Mouse (Mus musculus) granulocyte monocyte progenitor cell, adult 5-6 weeks (primary cell): ENCODE results near the gene Emp1. TPM values are rescaled to one million over a fixed set of nuclear protein-coding genes. Genes with fewer than 3 reads are reported as not detected.

ENCODE experiments used
- ATAC-seq: replicated peaks from 2 replicates; pipeline ENCODE4 v1.8.0; 2016; ENCODE audit warnings: mild to moderate bottlenecking, moderate TSS enrichment, inconsistent platforms; ENCODE audit not compliant: poor library complexity, severe bottlenecking
- total RNA-seq, 2 experiments: library from RNA; stranded (forward) in 1 of 2; stranded (reverse) in 1 of 2; fragments of 200-712, 200-1000 nt in 1 of 2; fragments of >200 nt in 1 of 2; fragmentation: Nextera tagmentation in 1 of 2; gene quantifications; 2 replicates each; pipeline ENCODE4 v1.2.3; 2014 to 2017

Emp1 gene
- total RNA-seq (2014; fragmentation: Nextera tagmentation) (not detected in 2 replicates), total RNA-seq (2017) (not detected in 2 replicates)

GRCm38 (mm10) chr6:135362459-135363159, at the start of gene Emp1:
TSS of gene Emp1 (plus strand) at chr6:135362545.
- ATAC-seq: peak; percentile 36

GRCm38 (mm10) chr6:135313981-135314380, 48.4 kb upstream of the Emp1 start:
- ATAC-seq: no peak

DNA sequence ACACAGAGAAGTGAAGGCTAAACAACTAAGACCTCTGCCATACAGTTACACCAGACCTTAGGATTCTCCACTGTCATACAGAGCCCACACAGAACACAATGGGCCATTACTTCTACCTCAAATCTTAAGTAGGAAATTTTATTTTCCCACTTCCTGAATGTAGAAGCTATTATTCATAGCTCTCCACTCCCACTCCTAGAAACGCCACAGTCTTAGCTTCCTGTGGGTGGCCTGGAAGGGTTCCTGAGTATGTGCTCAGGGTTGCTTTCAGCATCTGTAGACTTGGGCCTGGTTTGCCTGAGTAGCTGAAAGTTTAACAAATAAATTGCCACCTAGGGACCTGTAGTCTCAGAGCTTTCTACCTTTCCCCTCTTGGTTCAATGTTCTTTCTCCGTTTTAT, 46.2 kb upstream of the Emp1 start:
- no peak for ATAC-seq

- ATAC-seq: no peak
Measured at GRCm38 (mm10) chr6:135319431-135319933, 42.9 kb upstream of the Emp1 start.

DNA sequence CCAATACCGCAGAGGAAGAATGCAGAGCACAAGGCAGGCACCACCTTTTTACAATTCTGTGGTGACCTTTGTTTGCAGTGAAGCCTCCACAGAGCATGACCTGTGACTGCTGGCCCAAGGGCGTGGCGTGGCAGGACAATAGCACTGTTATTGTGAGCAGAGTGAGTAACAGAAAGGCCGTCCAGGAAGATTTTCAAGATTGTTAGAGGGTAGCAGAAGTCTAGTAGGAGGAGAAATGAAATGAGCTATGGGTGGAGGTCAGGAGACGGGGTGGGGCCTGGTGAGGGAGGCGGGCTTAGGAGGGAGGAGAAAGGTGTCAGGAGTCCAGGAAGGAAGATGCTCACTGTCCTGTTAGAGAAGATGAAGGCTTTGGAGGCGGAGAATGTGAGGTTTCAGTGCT, 39.6 kb upstream of the Emp1 start:
- no peak for ATAC-seq

DNA sequence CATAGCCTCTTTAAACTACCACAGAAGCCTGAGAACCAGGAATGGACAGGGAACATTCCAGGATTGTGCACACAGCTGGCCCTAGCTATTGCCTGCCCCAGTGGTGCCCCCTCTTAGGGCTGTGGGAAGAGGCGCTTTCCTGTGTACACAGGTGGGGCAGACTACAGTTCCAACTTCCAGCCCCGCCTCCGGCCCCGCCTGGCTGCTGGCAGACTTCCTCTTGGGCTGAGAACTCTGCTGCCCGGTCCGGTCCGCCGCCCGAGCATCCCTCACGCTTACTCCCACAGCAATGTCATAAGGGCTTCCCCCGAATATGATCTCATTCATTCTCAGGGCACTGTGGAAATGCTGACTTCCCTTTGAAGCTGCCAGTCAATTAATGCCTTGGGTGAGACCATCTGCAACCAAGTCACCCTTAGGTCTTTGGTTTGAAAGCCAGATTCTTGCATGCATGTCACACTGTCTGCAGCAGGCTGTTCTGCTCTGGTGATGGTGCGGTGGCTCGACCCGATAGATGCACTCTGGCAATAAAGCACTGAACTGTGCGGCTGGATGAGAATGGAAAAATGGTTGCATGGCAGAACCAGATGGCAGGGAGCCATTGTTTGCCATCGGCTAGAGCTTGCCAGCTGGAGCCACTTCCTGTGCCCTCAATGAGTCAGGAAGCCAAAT, 38.9 kb upstream of the Emp1 start:
- peak; percentile 78 for ATAC-seq

DNA sequence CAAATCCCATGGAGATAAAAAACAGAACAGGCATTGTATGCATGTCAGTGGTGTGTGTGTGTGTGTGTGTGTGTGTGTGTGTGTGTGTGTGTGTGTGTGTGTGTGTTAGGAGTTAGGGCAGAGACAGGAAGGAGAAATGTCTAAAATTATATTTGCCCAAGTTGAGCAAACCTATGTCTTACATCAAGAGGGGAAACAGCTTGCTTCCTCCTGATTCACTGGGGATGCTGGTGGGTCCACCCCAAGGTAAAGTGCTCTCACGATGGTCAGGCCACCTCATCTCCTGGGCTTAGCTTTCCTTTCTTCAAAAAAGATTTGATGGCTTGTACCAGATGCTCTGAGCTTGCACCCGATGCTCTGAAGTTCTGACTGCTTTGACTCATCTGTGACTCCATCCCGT, 38.2 kb upstream of the Emp1 start:
- ATAC-seq: peak; percentile 60

GRCm38 (mm10) chr6:135324686-135325300, 37.6 kb upstream of the Emp1 start:
- ATAC-seq: peak; percentile 30

DNA sequence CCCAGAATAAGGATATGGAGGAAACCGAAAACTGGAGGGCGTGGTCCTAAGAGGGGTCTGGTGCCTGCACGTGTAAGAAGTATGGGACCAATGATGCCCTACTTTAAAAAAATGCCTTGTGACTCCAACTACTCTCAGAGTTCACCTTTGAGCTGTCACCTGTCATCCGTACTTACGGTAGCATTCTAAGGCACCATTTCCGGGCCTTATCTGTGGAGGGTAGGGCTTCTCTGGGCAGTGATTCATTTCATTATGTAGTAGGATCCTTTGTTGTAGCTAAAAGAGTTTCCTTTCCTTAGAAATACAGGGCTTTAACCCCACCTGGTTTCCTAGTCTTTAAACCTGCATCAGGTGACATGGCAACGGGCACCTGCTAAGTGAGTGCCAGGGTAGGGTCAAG, 35.5 kb upstream of the Emp1 start:
- ATAC-seq: no peak

GRCm38 (mm10) chr6:135331916-135332315, 30.4 kb upstream of the Emp1 start:
- no peak for ATAC-seq

GRCm38 (mm10) chr6:135332737-135333281, 29.5 kb upstream of the Emp1 start:
- no peak for ATAC-seq

- ATAC-seq: no peak
Measured at GRCm38 (mm10) chr6:135333994-135334651, 28.2 kb upstream of the Emp1 start.

- no peak for ATAC-seq
Measured at GRCm38 (mm10) chr6:135336376-135336775, 26.0 kb upstream of the Emp1 start.

- ATAC-seq: no peak
Measured at GRCm38 (mm10) chr6:135340355-135341075, 21.8 kb upstream of the Emp1 start.

DNA sequence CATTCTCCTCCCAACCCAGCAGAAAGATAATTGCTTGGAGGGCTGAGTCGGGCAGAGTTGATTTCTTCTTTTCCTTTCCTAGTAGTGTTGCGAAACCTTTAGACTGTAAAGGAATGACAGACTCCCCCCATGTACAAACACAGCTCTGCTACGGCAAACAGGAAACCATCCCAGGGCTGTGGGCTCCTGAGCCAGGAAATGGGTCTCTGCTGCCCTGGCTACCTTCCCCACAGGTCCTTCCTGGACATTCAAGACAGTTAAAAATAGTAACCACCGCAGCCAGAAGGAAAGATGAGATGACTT, 21.3 kb upstream of the Emp1 start:
- peak; percentile 81 for ATAC-seq

DNA sequence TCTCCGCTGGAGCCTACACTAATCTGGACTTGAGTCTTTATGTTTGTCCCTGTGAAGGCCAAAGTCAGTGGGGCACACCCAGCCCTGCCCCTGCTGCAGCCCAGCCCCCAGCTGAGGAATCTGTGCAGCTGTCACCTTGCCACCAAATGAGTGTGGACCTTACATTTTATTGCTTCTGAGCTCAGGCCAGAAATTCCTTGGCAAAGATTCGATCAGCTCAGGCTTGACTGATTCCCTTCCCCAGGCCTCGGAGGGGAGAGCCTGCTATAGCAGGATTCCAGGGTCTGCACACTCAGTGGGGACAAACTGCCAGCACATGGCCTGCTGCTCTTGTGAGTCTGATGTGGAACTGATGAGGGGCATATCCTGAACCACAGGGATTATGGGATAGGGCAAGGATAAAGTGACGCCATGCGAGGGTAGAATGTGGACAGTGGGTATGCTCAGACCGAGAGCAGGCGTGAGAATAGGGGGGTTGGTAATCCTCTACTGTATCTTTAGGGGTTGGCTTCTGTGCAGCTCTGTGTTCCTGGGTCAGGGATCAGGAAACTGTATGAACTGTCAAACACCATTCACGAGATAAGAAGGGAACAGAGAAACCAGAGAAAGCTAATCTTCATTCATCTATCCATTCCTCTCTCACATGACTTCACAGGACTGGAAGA, 10.6 kb upstream of the Emp1 start:
- ATAC-seq: no peak

DNA sequence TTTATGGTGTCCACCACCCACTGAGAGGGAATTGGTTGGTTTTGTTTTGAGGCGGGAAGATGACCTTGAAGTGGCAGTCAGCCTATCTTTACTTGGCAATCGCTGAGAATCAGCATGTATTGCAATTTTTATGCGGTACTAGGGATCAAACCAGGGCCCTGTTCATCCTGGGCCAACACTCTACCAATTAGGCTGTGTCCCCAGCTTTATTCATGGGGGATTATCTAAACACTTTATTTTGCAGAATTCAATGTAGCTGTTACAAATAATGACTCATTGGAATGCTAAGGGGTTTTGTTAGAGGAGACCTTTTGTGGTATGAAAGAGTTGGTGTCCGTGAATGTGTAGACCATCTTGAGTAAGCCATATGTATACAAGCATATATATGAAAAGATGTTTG, 9.8 kb upstream of the Emp1 start:
- ATAC-seq: no peak

- ATAC-seq: no peak
Measured at GRCm38 (mm10) chr6:135354953-135355352, 7.4 kb upstream of the Emp1 start.

GRCm38 (mm10) chr6:135360331-135360730, 2.0 kb upstream of the Emp1 start:
- ATAC-seq: no peak

- ATAC-seq: no peak
Measured at GRCm38 (mm10) chr6:135362098-135362458, 267 bp upstream of the Emp1 start.
